Mouse (Mus musculus): ENCODE data around the gene Arhgap15.

- TF ChIP-seq EP300 (IDR thresholded peaks at IDR 0.05; ENCODE audit: insufficient read depth, low read depth, low read length), result no peak
- no peak for TF ChIP-seq CTCF (IDR thresholded peaks at IDR 0.05)
- TF ChIP-seq POLR2A (IDR thresholded peaks at IDR 0.05; ENCODE audit: insufficient read depth, low read depth, low read length), result no peak
These were observed 403.7 kb downstream of the Arhgap15 start for GRCm38 (mm10) chr2:44152301-44152700.

Measured in heart, adult 2 months (tissue).